Mouse (Mus musculus): Measurements from ENCODE around the gene Yy1.

The Yy1 gene

DNA sequence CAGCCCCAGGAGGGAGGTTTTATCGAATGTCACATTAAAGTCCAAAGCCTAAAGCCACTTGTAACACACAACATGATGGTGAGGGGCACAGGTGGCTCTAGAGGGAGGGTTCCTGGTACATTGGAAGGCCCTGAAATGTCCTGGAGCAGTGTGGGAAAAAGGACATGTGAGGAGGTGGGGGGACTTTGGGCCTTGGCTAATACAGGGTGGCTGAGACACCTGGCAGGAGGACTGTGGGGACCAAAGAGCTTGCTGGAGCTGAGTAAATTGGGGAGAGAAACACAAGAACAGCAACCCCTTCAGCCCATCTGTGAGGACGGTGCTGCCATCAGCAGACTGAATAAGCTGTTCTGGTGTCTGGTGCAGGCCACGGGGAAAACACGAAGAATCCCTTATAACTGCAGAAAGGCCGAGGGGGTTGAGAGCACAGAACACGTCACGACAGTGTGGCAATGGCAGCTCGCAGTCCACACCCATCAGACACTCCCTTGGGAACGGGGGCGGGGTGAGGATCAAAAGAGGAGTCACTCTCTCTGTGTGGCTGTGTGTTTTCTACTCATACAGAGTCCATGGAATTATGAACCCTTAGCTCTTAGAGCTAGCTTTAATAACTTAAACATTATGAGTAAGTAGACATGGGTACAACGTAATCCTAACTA, 24.4 kb upstream of the Yy1 start:
- no peak for DNase-seq (ENCODE audit: low read depth in 2 of 2, low spot score in 2 of 2)

DNA sequence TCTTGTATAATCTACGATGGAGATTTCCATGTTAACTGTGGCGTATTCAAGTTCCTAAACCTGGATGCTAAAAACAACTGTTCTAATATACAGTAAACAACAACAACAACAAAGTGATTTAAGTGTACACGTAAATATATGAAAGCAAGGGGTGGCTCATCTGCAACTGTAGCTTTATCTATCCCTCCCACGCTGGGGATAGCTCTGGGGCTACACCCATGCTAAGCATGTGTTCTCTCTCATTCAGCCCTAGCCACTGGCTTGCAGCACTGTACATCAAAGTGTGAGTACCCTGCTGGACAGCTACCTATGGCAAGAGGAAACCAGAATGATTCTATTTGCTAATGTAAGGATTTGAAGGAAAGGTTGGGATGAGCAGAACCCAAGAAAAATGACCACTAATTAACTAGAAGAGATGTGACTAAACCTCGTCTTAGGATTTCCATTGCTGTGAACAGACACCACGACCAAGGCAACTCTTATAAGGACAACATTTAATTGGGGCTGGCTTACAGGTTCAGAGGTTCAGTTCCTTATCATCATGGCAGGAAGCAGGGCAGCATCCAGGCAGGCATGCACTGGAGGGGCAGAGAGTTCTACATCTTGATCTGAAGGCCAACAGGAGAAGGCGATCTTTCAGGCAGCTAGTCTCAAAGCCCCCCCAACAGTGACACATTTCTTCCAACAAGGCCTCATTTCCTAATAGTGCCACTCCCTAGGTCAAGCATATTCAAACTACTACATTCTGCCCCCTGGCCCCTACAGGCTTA, 12.5 kb upstream of the Yy1 start:
- no peak for DNase-seq (ENCODE audit: low read depth in 2 of 2, low spot score in 2 of 2)

DNA sequence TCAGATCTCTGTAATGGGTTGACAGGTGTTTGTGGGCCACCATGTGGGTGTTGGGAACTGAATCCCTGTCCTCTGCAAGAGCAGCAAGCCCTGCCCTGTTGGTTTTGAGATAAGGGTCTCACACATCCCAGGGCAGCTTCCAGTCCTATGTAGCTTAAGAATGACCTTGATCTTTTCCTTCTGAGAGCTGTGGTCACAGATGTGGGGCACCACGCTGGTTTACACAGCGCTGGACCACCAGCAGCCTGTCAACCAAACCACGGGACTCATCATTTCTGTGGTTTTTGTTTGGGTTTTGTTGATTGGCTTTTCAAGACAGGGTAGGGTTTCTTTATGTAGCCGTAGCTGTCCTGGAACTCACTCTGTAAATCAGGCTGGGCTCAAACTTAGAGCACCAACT, 7.6 kb upstream of the Yy1 start:
- no peak for DNase-seq (ENCODE audit: low read depth in 2 of 2, low spot score in 2 of 2)

- DNase-seq (ENCODE audit: low read depth in 2 of 2, low spot score in 2 of 2): no peak
These were observed 5.4 kb upstream of the Yy1 start for GRCm38 (mm10) chr12:108787329-108787728.

- DNase-seq (ENCODE audit: low read depth in 2 of 2, low spot score in 2 of 2): peak; percentile 60 to 67
These were observed 624 bp upstream of the Yy1 start for GRCm38 (mm10) chr12:108792152-108792545.

DNA sequence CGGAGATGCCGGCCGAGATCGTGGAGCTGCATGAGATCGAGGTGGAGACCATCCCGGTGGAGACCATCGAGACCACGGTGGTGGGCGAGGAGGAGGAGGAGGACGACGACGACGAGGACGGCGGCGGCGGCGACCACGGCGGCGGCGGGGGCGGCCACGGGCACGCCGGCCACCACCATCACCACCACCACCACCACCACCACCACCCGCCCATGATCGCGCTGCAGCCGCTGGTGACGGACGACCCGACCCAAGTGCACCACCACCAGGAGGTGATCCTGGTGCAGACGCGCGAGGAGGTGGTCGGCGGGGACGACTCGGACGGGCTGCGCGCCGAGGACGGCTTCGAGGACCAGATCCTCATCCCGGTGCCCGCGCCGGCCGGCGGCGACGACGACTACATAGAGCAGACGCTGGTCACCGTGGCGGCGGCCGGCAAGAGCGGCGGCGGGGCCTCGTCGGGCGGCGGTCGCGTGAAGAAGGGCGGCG, 724 bp downstream of the Yy1 start:
- DNase-seq (ENCODE audit: low read depth in 2 of 2, low spot score in 2 of 2): peak; percentile 7 to 25

DNA sequence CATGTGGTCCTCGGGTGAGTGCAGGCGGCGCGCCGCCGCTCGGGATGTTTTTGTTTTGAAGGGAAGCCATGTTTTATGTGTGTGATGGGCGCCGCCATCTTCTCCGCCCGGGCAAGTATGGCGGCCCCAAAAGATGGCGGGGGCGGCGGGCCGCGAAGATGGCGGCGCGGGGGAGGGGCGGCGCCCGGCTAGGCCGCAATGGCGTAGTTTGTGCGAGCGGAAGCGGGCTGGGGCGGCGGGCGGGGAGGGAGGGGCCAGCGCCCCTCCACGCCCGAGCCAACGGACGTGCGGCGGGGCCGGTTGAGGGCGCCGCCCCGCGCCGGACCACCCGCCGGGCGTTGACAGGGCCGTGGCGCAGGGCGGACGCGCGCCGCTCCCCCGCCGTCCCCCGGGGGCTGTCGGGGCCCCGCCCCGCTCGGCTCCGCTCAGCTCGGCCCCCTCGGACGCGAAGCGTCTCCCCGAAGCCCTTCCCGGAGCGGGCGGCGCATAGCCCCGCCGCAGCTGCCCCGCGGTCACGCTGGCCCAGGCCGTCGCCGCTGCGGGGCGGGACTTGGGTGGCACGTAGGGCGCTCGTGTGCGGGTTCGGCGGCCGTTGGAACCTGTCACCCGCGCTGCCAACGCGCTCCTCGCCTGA, 1.4 kb downstream of the Yy1 start:
- DNase-seq (ENCODE audit: low read depth in 2 of 2, low spot score in 2 of 2): peak; percentile 68 to 69

GRCm38 (mm10) chr12:108794979-108795537, 2.3 kb downstream of the Yy1 start:
- no peak for DNase-seq (ENCODE audit: low read depth in 2 of 2, low spot score in 2 of 2)

DNA sequence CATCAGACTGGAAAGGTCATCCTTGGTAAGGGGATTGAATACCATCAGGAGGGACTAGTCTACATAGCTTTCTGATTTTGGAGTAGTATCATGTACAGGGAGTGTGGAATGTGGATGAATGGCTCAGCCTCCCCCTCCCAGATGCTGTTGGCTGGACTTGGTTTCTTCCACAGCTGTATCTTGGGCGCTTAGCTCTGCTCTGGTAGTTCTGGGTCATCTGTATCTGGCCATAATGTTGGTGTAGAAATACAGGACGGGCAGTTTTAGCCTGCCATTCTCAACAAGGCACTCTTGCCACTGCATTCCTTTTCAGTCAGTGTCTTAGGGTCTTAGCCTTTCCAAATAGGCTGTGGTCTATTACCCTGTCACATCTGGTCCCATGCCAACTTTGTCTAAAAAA, 8.8 kb downstream of the Yy1 start:
- DNase-seq (ENCODE audit: low read depth in 2 of 2, low spot score in 2 of 2): no peak

DNA sequence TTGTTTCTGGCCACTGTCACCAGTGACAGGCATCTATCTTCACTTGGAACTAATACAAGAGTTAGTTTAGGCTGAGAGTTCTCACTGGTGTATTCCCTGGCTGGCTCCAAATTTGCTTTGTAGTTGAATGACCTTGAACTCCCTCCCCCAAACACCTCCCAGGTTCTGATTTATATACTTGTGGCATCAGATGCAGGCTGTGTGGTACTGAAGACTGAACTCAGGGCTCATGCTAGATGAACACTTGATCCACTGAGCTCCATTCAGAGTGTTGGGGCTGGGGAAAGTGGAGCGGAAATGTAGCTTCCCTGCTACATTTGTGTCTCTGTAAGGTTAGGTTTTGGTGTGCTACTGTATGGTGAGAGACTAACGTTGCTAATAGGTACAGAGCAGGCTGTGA, 11.6 kb downstream of the Yy1 start:
- DNase-seq (ENCODE audit: low read depth in 2 of 2, low spot score in 2 of 2): no peak

DNA sequence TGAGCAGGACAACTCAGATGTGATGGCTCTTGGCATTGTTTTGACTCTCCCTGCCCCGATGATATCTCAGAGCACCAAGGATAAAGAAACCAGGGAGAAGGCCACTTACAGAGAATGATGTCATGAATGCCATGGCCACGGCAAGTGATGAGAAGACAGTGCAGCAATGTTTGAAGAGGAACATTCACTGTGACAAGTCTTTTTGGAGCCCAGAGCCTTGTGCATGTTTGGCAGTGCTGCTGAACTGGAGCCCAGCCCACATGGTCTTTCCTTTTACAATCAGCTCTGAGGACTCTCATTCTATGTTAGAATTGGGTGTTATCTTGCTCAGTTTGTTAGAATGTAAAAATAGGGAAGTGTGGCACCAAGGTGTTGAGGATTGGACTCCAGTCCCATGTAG, 15.7 kb downstream of the Yy1 start:
- DNase-seq (ENCODE audit: low read depth in 2 of 2, low spot score in 2 of 2): no peak

GRCm38 (mm10) chr12:108809771-108810170, 17.0 kb downstream of the Yy1 start:
- no peak for DNase-seq (ENCODE audit: low read depth in 2 of 2, low spot score in 2 of 2)

- no peak for DNase-seq (ENCODE audit: low read depth in 2 of 2, low spot score in 2 of 2)
These were observed 17.5 kb downstream of the Yy1 start for GRCm38 (mm10) chr12:108810309-108810708.

GRCm38 (mm10) chr12:108811133-108811532, 18.4 kb downstream of the Yy1 start:
- peak in 1 of 2 experiments; percentile 32 for DNase-seq (ENCODE audit: low read depth in 2 of 2, low spot score in 2 of 2)

GRCm38 (mm10) chr12:108812463-108812862, 19.7 kb downstream of the Yy1 start:
- no peak for DNase-seq (ENCODE audit: low read depth in 2 of 2, low spot score in 2 of 2)

GRCm38 (mm10) chr12:108814470-108814869, 21.7 kb downstream of the Yy1 start:
- no peak for DNase-seq (ENCODE audit: low read depth in 2 of 2, low spot score in 2 of 2)

GRCm38 (mm10) chr12:108816569-108816968, 23.8 kb downstream of the Yy1 start:
- DNase-seq (ENCODE audit: low read depth in 2 of 2, low spot score in 2 of 2): no peak

DNA sequence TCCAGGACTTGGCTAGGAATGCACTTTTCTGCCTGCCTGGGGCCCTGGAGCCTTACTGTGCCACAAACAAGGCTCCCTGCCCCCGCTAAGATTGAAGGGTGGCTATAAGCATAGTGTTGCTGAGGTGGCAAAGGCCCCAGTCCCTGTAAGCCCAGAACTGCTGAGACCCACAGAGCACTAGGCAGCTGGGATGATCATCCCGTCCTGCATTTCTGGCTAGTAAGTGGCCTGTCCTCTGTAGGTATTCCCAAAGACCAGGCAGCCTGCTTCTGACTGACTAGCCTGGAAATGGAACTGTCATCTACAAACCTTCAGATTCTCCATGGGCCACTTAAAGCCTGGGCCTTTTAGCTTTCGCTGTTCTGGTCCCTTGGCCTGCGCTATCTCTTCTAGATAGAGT, 27.7 kb downstream of the Yy1 start:
- DNase-seq (ENCODE audit: low read depth in 2 of 2, low spot score in 2 of 2): no peak

DNA sequence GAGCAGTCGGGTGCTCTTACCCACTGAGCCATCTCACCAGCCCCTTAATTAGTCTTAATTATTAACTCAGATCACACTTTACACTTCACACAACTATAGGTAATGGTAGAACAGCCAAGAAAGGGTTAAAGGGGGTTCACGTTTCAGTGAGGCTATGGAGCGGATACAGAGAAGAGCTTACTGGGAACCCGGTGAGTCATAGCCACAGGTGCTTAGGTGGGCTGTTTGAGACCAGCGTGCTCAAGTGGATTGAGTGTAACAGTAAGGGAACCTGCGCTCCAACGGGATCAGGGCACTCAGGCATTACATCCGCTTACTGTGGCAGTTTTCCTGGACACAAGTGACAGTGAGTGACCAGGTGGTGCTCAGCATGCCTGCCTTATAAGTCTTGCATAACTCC, 30.3 kb downstream of the Yy1 start:
- DNase-seq (ENCODE audit: low read depth in 2 of 2, low spot score in 2 of 2): no peak

DNA sequence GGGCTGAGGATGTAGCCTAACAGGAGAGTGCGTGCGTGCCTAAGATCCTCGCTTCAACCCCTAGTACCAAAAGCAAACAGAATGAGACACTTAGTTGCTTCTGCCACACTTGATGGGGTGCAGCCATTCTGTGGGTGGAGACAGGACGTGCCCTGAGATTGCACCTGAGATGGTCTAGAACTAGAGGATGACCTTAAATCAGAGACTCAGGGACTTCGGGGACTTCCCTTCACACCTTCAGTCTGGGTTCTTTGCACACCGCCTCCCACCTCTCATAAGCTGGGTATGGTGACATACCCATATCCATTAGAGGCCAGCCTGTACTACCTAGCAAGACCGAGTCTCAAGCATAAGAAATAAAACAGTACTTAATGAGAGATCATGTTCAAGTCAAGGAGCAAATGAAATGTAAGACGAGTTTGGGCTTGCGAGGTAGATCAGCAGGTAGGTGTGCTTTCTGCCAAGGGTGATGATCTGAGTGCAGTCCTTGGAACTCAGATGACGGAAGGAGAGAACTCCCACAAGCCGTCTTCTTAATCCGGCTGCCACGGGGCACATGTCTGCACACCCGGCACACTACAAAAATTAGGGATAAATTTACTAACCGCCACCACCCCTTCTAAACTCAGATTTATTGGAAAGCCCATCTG, 31.6 kb downstream of the Yy1 start:
- DNase-seq (ENCODE audit: low read depth in 2 of 2, low spot score in 2 of 2): no peak

DNA sequence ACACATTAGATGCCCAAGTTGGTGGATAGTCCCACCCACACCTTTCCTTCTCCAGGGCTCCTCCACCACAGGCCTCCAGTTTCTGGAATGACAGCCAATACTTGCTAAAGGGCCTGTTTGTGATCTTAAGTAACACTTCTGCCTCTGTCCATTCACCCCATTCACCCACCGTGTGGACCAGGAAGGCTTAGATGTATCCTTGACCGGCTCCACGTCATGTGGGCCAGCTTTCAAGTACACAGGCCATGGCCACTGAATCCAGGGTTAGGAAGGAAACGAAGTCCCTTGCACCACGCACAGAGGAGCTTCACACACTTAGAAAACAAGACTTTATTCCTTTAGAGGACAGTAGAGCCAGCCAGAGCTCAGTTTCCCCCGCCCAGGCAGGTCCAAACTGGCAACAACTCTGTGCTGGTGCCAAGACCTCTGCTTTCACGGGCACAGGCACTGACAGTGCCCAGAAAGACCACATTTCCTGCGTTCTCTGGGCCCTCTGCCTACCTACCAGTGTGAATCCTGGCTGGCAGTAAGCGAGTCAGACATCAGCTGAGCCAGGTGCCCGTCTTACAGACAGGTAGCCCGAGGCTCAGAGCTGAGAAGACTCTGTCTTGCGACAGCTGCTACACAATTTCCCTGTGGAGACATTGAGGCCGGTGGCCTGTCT, 32.9 kb downstream of the Yy1 start:
- DNase-seq (ENCODE audit: low read depth in 2 of 2, low spot score in 2 of 2): no peak

Data from CD8-positive naive resting alpha-beta T cell, adult 2 months (primary cell).